Mouse (Mus musculus): ENCODE measurements around the gene Tenm2. TPM values are rescaled to one million over a fixed set of nuclear protein-coding genes. Genes with fewer than 3 reads are reported as not detected.

Gene Tenm2
- total and polyA plus RNA-seq, 3 experiments, result not detected

- peaks cover 29% of the 10 kb centered on the region for H3K27me3 ChIP-seq (replicated peaks)
- no peak overlapping the region for H3K9ac ChIP-seq (ENCODE audit: insufficient read depth, low read depth)
- dilution Hi-C loops (cut with MboI; ENCODE audit: extremely low pct_ligation_motif_present, extremely low pct_unique_long_range_greater_than_20kb, low sequenced_read_pairs) (no loop called here), in situ Hi-C loops (cut with MboI; ENCODE audit: low pct_ligation_motif_present, low pct_unique_long_range_greater_than_20kb, low sequenced_read_pairs) (no loop called here)
- H3K9me3 ChIP-seq (replicated peaks; ENCODE audit: low read length), result peaks cover 8% of the 10 kb centered on the region
- H3K4me3 ChIP-seq (replicated peaks in 1 of 3; ENCODE audit: low read depth in 2 of 3, low read length in 2 of 3, poor library complexity in 1 of 3), result no peak overlapping the region
- H3K36me3 ChIP-seq (replicated peaks in 1 of 2; ENCODE audit: control insufficient read depth in 1 of 2, insufficient read depth in 1 of 2, low read length in 1 of 2), result no peaks in the 10 kb centered on the region
- no peak overlapping the region for H3K27ac ChIP-seq (ENCODE audit: insufficient read depth, low read depth)
- TF ChIP-seq POLR2A (IDR thresholded peaks at IDR 0.05; ENCODE audit: low read depth, low read length) (no peak), TCF12 (IDR thresholded peaks at IDR 0.05; ENCODE audit: low read depth, low read length) (no peak)
- H3K4me1 ChIP-seq (ENCODE audit: control insufficient read depth in 1 of 2, insufficient read depth in 2 of 2), result no peaks in the 10 kb centered on the region
- no peak overlapping the region for H3K4me2 ChIP-seq (ENCODE audit: insufficient read depth, low read depth, poor library complexity, severe bottlenecking)
- H3K79me2 ChIP-seq (replicated peaks; ENCODE audit: control insufficient read depth, extremely low read depth, insufficient read depth, poor library complexity, severe bottlenecking), result no peaks in the 10 kb centered on the region
- no peak for DNase-seq (ENCODE audit: extremely low read depth)
Observed at GRCm38 (mm10) chr11:36072038-36072437, 1163.7 kb downstream of the Tenm2 start.

DNA sequence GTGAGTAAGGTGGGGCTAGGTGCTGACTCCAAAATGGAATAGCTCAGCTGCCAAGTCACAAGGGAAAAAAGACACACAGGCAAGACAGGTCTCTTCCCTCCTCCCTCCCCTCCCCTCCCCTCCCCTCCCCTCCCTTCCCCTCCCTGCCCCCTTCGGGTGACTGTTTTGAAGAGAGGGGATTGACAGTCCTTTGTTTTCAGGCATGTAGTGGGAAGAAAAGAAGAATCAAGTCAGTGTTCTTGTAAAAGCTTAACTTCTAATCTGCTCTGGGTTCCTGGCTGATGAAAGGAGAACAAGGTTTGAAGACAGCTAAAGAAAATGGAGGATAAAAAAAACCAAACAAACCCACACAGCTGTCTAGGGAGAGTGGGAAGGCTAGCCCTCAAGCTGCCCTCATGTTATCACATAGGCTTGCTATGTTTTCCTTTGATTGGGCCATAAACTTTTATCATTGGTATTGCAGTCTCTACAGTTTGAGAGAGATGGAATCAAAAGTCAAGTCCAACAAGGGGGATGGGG is 1176.4 kb downstream of the Tenm2 start:
- Histone ChIP-seq H3K27me3 (replicated peaks) (peaks cover 40% of the 10 kb centered on the region), H3K36me3 (replicated peaks in 1 of 2; ENCODE audit: control insufficient read depth in 1 of 2, insufficient read depth in 1 of 2, low read length in 1 of 2) (no peaks in the 10 kb centered on the region), H3K9me3 (replicated peaks; ENCODE audit: low read length) (no peaks in the 10 kb centered on the region), H3K4me2 (ENCODE audit: insufficient read depth, low read depth, poor library complexity, severe bottlenecking) (no peak overlapping the region), H3K27ac (ENCODE audit: insufficient read depth, low read depth) (no peak overlapping the region), H3K4me1 (ENCODE audit: control insufficient read depth in 1 of 2, insufficient read depth in 2 of 2) (no peaks in the 10 kb centered on the region), H3K79me2 (replicated peaks; ENCODE audit: control insufficient read depth, extremely low read depth, insufficient read depth, poor library complexity, severe bottlenecking) (no peaks in the 10 kb centered on the region), H3K9ac (ENCODE audit: insufficient read depth, low read depth) (no peak overlapping the region), H3K4me3 (replicated peaks in 1 of 3; ENCODE audit: low read depth in 2 of 3, low read length in 2 of 3, poor library complexity in 1 of 3) (no peak overlapping the region)
- in situ Hi-C loops (cut with MboI; ENCODE audit: low pct_ligation_motif_present, low pct_unique_long_range_greater_than_20kb, low sequenced_read_pairs), result no loop called here
- dilution Hi-C loops (cut with MboI; ENCODE audit: extremely low pct_ligation_motif_present, extremely low pct_unique_long_range_greater_than_20kb, low sequenced_read_pairs), result no loop called here
- no peak for DNase-seq (ENCODE audit: extremely low read depth)
- TF ChIP-seq NELFE (IDR thresholded peaks at IDR 0.05; ENCODE audit: low read depth, low read length) (no peak), HCFC1 (IDR thresholded peaks at IDR 0.05; ENCODE audit: low read depth, low read length) (no peak), ZMIZ1 (IDR thresholded peaks at IDR 0.05; ENCODE audit: low read depth, low read length) (no peak), ZC3H11A (IDR thresholded peaks at IDR 0.05; ENCODE audit: low read depth, low read length) (no peak), POLR2A (IDR thresholded peaks at IDR 0.05; ENCODE audit: low read depth, low read length) (no peak), CHD2 (IDR thresholded peaks at IDR 0.05; ENCODE audit: low read length) (no peak), POLR2AphosphoS2 (IDR thresholded peaks at IDR 0.05; ENCODE audit: low read depth, low read length) (no peak), BHLHE40 (IDR thresholded peaks at IDR 0.05; ENCODE audit: low read depth, low read length) (no peak)

DNA sequence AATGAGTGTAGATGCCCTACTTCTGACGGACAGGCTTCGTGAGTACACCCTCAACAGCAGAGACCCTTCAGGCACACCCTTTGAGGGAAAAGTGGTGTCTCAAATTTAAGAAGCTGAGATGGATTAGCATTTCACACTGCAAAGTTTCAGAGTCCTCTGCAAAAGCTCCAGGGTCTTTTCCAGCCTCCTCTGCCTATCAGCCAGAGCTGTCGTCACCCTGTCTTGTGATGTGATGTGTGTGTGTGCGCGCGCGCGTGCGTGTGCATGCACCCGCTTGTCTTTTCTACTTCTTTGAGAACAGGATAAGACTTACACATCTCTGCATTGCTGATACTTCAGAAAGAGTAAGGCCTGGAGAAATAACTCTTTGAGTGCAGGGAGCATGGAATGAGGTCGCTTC is 1179.2 kb downstream of the Tenm2 start:
- in situ Hi-C loops (cut with MboI; ENCODE audit: low pct_ligation_motif_present, low pct_unique_long_range_greater_than_20kb, low sequenced_read_pairs), result no loop called here
- Histone ChIP-seq H3K79me2 (replicated peaks; ENCODE audit: control insufficient read depth, extremely low read depth, insufficient read depth, poor library complexity, severe bottlenecking) (no peaks in the 10 kb centered on the region), H3K4me3 (replicated peaks in 1 of 3; ENCODE audit: low read depth in 2 of 3, low read length in 2 of 3, poor library complexity in 1 of 3) (no peak overlapping the region), H3K4me2 (ENCODE audit: insufficient read depth, low read depth, poor library complexity, severe bottlenecking) (no peak overlapping the region), H3K9ac (ENCODE audit: insufficient read depth, low read depth) (no peak overlapping the region), H3K4me1 (ENCODE audit: control insufficient read depth in 1 of 2, insufficient read depth in 2 of 2) (no peaks in the 10 kb centered on the region), H3K27me3 (replicated peaks) (peaks cover 50% of the 10 kb centered on the region), H3K27ac (ENCODE audit: insufficient read depth, low read depth) (no peak overlapping the region), H3K36me3 (replicated peaks in 1 of 2; ENCODE audit: control insufficient read depth in 1 of 2, insufficient read depth in 1 of 2, low read length in 1 of 2) (no peaks in the 10 kb centered on the region), H3K9me3 (replicated peaks; ENCODE audit: low read length) (no peaks in the 10 kb centered on the region)
- TF ChIP-seq NELFE (IDR thresholded peaks at IDR 0.05; ENCODE audit: low read depth, low read length) (no peak), ELF1 (IDR thresholded peaks at IDR 0.05; ENCODE audit: low read depth, low read length) (no peak), CHD1 (IDR thresholded peaks at IDR 0.05; ENCODE audit: low read depth, low read length) (no peak), RAD21 (IDR thresholded peaks at IDR 0.05; ENCODE audit: low read depth, low read length) (no peak), IRF4 (IDR thresholded peaks at IDR 0.05; ENCODE audit: low read depth, low read length) (no peak), CTCF (conservative IDR thresholded peaks at IDR 0.05 in 1 of 2, IDR thresholded peaks at IDR 0.05 in 1 of 2; ENCODE audit: low read depth in 2 of 2, low read length in 2 of 2) (no peak), SMC3 (IDR thresholded peaks at IDR 0.05; ENCODE audit: low read depth, low read length) (no peak), MXI1 (IDR thresholded peaks at IDR 0.05; ENCODE audit: low read depth, low read length) (no peak), JUND (conservative IDR thresholded peaks at IDR 0.05; ENCODE audit: low read depth, low read length) (no peak), MEF2A (IDR thresholded peaks at IDR 0.05; ENCODE audit: borderline replicate concordance, low read depth, low read length) (no peak), JUN (IDR thresholded peaks at IDR 0.05; ENCODE audit: insufficient read depth, low read depth, low read length) (no peak), USF2 (conservative IDR thresholded peaks at IDR 0.05; ENCODE audit: low read depth, low read length) (no peak), EP300 (IDR thresholded peaks at IDR 0.05; ENCODE audit: low read length) (no peak), POLR2AphosphoS2 (IDR thresholded peaks at IDR 0.05; ENCODE audit: low read depth, low read length) (no peak)
- dilution Hi-C loops (cut with MboI; ENCODE audit: extremely low pct_ligation_motif_present, extremely low pct_unique_long_range_greater_than_20kb, low sequenced_read_pairs), result no loop called here
- DNase-seq (ENCODE audit: extremely low read depth), result no peak
